Mouse (Mus musculus) cerebellum, postnatal 25 days (tissue): ENCODE data around the gene Phf20.

Experiments
- DNase-seq, 2 experiments: peaks; one replicate each; pipeline ENCODE4 v3.0.0; 2021; ENCODE audit warnings: mixed read lengths in 2 of 2

Gene Phf20

DNA sequence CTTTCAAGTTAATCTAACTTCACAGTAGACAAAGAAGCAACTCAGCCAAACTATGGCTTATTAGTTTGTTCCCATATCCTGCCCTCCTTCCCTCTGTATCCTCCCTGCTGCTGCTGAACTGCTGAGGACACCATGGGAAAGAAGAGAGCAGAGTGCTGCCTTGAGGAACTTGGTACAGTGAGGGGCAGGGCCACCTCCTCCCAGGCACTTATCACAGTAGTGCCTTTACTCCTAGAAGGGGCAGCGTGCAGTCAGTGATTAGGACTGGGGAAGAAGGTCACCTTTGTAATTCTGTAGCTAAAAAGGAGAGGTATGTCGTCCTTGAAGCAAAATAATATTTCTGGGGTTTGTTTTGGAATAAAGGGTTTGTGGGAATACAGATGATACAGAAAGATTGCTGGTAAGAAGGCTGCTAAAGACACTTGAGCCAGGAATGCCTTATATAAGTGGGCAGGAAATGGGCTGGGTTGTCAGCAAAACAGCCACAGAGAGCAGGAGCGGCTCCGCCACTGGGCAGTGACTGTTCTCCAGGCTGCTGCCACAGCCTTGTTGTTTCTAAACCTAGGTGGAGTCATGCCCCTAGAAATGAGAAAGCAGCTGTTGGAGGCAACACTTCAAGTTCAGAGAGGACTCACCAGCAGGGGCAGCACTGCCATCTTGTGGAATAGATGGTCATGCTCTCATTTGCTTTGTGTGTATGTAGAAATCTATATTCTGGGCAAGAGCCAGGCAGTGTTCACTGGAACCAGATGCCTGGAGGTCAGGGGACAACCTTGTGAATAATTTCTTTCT is 82.2 kb downstream of the Phf20 start:
- peak; percentile 76 to 85 for DNase-seq

DNA sequence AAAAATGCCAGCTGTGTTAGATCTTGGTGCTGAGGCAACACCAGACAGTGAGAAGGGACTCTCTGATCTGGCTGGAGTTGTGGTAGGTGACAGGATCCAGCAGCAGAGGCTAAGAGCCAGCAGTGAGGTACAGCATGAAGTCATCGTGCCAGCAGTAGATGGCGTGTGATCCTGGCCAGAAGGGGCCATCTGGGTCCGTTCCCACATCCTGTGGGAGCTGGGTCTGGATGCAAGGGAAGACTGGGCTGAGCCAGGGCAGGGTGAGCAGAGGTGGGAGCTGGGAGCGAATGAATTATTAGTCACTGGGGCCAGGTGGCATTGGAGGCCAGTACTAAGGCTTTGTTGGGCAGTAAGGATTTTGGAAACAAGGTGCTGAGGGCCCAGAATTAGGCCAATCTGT is 85.0 kb downstream of the Phf20 start:
- DNase-seq = peak; percentile 58 to 63

DNA sequence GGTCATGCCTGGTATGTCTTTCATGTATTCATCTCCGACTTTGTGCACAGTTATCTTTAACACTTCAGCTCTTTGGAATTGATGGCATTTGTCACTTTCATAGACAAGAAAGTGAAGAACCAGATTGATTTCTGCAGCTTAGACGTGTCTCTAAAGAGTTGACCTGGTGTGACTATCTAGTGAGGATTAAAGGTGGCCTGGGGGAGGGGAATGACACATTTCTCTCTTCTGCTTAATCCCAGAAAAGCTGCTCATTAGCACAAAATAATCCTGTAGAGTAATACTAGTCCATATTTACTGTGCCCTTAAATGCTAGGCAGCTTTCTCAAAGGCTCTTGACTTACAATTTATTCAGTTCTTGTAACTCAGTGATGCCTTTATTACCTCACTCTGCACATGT is 88.9 kb downstream of the Phf20 start:
- DNase-seq = no peak

DNA sequence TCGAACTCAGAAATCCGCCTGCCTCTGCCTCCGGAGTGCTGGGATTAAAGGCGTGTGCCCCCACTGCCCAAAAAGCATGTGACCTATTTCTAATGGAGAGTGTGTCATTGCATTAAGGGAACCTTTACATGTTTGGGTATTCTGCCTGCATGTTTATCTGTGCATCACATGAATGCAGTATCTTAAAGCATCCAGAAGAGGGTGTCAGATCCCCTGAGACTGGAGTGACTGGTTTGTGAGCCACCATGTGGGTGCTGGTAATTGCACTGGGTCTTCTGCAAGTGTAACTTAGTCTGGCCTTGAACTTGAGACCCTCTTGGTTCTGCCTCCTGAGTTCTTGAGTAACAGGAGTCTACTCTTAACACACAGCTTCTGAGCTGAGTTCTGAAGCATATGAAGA is 90.5 kb downstream of the Phf20 start:
- no peak for DNase-seq

DNA sequence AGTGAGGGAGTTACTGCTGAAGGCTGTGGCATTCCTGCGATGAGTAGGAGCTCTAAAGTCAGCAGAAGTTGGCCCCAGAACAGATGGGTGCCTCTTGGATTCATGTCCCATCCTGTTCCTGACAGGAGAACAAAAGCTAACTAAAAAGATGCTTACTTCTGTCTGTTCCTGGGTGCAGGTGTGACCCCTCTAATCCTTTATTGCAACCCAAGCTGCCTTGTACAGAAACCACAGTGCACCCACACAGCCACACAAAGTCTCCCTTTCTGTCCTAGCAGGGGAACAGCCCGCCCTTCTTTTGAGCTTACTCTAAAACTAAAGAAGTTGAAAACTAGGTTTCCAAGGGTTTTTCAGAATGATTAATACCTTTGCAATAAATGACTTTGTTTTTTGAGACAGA is 92.0 kb downstream of the Phf20 start:
- DNase-seq = no peak

DNA sequence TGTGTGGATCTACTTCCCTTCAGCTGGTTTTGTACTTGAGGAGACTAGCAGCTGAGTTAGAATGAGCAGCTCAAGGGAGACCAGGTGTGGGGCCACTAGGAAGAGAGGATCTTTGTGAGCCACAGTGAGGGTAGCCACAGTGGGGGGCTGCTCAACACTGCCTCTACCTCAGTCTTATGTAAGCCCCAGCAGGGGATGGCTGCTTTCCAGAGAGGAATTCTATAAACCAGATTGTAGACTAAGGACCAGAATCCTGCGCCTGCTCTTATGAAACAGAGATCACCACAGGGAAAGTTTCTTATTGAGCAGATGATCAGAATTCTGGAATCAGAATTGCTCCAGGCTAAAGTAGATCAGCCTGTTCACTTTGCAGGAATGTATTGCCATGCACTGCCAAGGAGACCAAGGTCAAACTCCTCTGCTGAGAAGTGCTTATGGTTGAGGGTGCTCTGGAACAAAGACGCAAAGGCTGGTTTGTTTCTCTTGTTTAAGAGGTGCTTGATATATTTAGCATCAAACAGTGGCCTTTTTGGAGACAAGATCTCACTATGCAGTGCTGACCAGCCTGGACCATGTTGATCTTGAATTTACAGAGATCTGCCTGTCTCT is 93.4 kb downstream of the Phf20 start:
- DNase-seq = peak; percentile 80 to 86

DNA sequence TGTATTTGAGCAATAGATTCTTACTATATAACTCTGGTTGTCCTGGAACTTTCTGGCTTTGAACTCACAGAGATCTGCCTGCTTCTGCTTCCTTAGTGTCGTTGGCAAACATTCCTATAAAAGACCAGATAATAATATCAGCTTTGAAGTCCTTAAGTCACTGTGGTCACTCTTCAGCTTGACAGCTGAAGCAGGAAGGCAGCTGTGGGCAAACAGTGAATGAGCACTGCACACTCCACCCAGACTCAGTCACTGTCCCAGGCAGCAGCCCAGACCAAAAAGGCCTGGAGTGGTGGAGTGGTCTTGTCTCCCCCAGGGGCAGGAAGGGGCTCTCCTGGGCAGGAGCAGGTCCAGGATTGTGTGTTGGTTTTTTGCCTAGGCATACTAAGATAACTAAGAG is 95.7 kb downstream of the Phf20 start:
- DNase-seq = no peak

DNA sequence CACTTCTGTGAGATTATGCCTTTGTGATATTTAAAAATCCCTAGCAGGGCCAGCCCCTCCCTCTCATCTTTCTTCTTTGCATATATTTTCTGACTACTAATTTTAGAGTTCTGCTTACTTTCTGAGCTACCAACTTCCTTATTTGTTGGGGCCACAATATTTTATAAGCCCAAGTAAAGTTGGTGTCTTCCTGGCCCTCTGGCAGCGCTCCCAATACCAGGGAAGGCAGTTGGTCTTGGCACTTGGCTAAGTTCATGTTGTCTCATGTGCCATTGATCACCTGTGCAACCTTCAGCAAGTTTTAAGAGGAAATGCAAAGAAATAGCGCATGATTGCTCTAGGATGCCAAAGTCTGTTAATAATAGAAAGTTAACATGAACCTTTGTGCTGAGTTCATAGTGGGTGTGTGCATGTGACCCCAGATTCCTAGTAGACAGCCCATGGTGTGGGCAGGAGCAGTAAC is 99.4 kb downstream of the Phf20 start:
- DNase-seq = no peak

DNA sequence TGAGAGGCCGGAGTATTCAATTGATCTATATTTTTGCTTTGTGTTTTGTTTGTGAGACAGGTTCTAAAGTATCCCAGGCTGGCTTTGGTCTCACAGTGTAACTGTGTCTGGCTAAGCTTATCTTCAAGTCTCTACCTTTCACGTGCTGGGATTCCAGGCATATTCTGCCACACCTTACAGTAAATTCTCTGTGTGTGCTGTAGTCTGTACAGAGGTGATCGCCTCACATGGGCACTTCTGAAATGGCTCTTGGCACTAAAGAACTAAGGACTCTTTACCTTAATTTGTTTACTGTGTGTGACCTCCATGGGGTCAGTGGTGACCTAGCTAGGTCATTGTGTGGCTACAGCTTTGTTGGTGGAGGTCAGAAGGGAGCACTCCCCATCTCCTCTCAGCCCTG is 99.9 kb downstream of the Phf20 start:
- DNase-seq = no peak

DNA sequence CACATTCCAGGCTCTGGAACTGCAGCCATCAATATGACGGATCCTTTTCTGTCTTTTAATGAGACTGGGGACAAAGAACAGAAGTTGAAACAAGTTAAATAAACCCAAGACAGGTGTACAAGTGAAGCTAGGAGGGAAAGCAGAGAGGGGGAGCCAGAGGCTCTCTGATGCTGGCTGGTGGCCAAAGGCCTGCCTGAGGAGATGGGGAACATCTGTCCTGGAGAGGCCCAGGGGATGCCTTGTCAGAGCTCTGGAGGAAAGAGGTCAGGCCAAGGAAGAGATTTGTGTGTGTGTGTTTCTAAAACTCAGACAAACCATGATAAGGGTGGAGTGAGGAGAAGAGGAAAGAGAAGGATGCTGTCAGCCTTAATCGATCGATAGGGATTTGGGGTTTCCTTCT is 101.4 kb downstream of the Phf20 start:
- no peak for DNase-seq

DNA sequence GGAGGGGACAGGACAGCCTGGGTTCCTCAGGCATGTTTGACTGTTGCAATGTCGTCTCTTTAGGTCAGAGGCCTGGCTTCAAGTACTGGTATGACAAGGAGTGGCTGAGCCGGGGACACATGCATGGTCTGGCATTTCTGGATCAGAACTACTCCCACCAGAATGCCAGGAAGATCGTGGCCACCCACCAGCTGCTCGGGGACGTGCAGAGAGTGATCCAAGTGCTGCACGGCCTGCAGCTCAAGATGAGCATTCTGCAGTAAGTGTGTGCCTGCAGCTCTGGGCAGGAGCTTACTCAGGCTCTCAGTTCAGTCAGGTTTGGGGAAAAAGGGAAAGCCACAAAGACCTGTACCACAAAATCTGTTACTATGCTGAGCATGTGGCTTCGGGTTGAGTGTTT is 102.2 kb downstream of the Phf20 start:
- no peak for DNase-seq

DNA sequence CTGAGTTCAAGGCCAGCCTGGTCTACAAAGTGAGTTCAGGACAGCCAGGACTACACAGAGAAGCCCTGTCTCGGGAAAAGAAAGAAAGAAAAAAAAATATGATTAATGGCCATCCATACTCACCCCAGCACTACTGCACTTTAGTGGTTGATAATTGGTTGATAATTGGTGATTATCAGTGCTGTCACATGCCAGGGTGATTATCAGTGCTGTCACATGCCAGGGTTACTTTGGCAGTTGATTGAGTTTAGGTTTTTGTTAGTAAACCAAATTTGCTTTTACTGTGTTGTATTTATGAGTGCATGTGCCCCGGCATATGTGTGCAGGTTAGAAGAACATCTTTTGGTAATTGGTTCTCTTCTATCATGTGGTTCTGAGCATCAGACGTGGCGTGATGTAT is 105.8 kb downstream of the Phf20 start:
- no peak for DNase-seq

DNA sequence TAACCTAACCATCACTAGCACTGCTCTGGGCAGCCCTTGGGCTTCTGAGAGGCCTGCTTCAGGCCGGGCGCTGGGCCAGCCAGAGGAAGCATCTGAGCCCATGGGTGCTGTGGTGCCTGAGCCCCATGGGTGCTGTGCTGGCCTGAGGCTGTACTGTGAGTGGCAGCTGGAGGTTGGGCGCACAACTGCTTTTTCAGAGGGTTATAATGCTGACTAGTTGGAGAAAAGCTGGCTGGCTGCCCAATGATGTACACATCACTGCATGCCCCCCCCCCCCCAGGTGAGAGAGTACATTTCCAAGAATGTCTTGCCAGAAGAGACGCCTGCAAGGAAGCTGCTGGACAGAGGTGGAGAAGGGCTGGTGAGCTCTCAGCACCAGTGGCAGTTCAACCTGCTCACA is 108.1 kb downstream of the Phf20 start:
- DNase-seq = peak in 1 of 2 experiments; percentile 36

DNA sequence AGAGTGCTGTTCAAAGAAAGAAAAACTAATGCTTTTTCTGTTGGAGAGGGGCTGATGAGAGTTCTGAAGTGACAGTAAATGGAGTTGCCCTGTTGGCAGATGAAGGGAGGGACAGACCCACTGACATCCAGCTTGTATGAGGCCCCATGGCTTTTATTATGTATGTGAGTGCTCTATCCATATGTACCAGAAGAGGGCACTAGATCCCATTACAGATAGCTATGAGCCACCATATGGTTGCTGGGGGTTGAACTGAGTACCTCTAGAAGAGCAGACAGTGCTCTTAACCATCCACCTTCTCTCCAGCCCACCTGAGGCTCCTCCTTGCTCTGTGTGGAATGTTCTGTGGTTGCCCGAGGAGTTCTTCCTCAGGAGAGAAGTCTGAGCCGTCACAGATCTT is 109.6 kb downstream of the Phf20 start:
- no peak for DNase-seq

DNA sequence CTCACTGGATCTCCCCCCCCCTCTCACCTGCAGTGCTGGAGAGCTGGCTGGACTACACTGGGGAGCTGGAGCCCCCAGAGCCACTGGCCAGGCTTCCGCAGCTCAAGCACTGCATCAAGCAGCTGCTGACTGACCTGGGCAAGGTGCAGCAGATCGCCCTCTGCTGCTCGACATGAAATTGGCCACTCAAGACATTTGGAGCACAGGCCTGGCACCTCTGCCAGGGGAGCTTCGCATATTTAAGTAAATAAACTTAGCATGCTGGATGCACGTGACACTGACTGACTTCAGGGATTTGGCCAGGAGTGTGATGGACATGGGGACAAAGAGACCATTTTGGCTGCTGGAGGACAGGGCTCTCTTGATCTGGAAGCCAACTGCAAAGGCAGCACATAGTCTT is 111.0 kb downstream of the Phf20 start:
- peak; percentile 32 to 50 for DNase-seq

DNA sequence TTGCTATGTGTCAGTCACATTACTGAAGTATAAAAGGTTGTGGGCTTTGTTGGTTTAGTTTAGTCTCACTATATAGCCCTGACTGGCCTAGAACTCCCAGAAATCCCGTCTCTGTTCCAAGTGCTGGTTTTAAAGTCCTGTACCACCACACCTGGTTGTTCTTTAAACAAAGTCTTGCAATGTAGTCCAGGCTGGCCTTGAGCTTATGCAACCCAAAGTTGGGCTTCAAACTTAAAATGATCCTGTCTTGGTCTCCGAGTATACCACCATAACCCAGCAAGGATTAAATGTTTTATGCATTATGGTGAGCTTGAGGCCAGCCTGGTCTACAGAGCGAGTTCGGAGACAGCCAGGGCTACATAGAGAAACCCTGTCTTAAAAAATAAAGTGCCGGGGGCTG is 113.7 kb downstream of the Phf20 start:
- no peak for DNase-seq

DNA sequence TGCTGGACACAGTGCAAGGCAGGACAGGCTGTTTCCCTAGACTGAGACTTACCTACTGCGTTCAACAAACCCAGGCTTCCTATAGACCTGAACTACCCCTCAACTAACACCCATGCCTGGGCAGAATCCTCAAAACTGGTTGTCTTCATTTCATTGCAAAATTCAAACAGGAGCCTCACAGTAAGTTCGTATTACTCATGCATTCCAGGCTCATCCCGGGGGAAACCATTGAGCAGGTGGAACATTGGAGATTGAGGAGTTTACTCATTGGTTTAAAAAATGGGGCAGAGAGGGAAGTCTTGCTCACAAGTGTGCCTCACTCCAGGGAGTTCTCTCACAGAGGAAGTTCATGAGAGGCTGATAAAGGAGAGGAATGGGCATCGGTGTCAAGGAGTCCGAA is 114.2 kb downstream of the Phf20 start:
- DNase-seq = no peak

DNA sequence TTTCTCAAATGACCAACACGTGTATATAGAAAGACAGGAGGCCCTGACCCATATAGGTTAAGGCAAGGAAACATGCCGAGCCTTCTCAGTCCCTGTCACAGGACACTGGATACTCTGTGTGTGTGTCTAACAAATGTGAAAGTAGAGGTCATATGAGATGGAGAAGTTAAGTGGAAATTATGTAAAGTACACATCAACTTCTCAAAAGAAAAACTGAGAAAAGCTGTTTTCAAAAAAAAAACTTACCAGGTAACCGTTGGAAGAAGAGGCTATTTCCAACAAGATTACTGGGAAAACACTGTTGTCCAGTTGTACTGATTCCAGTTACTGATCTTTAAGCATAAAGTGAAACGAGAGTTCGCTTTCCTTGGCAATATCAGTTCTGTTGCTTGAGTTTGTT is 114.7 kb downstream of the Phf20 start:
- no peak for DNase-seq

DNA sequence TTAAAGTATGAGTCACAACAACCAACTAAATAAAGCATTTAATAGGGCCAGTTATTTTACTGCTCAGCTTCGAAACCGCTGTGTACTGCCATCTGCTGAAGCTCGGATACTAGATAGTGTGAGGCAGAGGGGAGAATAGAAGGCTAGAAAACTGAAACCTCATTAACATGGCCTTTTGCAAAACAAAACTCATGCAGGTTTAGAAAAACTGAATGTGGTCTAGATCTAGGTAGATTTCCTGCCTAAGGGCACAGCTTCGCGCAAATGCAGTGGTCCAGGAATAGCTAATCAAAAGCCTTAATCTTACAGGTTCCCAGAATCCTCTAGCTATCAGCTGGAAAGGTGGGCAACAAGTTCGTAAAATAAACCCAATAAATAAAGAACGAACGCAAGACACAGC is 115.2 kb downstream of the Phf20 start:
- no peak for DNase-seq

DNA sequence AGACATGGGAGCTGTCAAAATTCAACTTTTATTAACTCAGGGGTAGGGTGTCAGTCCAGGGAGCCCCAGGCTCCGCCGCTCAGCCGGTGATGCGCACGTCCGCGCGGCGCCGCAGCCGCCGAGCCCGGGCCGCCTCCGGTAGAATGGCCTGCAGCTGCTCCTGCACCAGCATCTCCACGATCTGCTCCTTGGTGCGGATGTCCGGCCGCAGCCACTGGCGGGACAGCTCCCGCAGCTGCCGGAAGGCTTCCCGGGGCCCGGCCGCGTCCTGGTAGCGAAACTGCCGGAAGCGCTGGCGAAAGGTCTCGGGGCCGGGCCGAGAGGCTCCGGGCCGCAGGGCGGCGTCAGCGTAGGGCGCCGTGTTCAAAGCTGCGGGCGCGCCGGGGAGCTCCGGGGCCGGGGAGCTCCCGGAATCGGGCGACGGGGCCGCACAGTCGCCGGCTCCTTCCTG is 115.6 kb downstream of the Phf20 start:
- DNase-seq = peak; percentile 76 to 78

DNA sequence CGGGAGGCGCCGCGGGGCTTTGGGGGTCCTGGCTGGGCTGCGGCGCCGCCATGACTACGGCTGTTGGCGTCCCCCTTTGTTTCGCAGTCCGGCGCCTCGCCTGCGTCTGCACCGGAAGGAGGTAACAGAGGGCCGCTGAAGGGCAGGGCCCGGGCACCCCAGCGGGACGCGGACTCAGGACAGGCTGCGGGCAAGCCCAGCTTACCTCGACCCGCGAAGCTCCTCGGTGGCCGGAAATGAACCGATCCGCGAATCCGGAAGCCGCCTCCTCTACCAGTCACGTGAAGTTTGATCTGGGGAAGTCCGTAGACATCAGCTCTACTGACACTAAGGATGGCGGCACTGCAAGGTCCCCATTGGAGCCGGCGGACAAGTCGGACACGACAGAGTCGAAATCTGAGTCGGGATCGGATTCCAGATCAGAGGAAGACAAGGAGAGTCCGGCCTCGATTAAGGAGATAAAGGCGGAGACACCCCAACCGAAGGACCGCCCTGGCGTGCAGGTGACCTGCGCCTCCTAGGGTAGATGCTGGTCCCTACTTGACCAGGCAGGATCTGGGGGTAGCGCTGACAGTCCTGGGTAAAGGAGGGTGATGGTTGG is 116.1 kb downstream of the Phf20 start, which contains the start of the genes Cnbd2 and Scand1:
Cnbd2 (plus strand) TSS at position 3 of the 601 bp plus-strand sequence.
Scand1 (minus strand) TSS at position 408 of the 601 bp plus-strand sequence.
- peak; percentile 90 for DNase-seq

DNA sequence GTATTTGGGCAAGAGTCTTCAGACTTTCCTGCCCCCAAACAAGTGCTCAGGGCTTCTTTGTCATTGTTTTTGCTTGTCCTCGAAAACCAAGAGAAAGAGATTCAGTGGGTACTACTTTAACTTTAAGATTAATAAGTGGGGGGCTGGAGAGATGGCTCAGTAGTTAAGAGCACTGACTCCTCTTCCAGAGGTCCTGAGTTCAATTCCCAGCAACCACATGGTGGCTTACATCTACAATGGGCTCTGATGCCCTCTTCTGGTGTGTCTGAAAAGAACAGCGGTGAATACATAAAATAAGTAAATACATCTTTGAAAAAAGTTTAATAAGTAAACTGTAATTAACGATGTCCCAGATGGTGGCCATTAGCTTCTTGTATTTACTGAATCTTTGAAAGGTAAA is 116.9 kb downstream of the Phf20 start:
- peak in 1 of 2 experiments; percentile 30 for DNase-seq

DNA sequence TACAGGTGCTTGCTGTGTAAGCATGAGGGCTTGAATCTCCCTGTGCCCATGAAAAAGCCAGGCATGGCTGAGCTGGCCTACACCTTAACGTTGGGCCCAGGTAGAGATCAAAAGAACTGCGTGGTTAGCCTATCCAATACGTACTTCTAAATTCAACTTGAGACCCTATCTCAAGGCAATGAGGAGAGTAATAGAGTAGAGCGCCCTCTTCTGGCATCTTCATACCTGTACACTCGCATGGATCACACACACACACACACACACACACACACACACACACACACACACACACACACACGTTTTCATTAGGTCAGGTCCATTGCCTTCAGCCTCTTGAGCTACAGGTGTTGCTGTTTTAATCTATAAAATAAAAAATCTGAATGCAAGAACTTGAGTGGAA is 118.5 kb downstream of the Phf20 start:
- DNase-seq = no peak

DNA sequence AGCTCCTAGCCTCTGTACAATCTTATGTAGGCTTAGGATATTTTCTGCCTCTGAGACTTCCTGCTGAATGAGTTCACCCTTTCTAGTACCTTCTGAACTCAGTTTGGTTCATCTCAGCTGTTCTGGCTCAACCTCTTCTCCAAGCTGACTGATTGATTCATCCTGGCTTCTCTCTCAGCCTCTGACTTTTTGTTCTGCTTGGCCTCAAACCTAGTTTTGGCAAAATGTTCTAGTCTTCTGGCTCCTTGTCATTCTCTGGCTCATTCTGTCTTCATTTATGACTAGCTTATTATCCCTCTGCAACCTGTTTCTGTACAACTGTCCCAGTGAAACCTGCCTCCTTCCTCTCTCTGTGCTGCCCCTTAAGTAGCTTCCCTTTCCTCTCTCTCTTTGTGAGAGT is 122.2 kb downstream of the Phf20 start:
- no peak for DNase-seq
